Mouse (Mus musculus): ENCODE measurements at regions not wholly inside any gene's neighbourhood (a gene's known extent, or its start where the extent isn't known, plus 50 kb on each side); places are given as distances from the start of the nearest gene placed in this dataset.

DNA sequence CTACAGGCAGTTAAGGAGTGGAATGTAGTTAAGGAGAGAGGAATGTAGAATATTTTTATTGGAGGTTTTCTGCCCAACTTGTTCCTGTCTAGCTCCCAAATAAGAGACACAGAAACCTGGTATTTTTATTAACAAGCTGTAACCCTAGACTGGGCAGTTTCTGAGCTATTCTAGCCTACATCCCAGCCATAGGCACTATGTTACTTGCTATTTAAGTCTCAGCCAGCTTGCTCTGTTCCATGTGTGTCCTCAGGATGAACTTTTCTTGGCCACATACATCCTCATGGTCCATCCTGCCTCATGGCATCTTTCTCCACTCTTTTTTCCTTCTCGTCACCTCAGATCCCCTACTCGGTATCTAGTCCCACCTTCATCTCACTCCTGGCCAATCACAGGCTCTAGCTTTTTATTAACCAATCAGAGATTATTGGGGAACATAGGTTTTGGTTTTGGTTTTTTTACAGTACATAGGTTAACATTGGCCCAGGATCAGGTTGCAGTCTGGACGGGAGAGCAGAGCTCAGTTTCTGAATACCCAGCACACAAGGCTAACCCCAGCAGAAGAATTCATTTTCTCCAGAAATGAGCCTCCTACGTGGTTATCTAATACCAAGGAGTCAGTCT lies 167.8 kb upstream of the Spats2l start:
- Histone ChIP-seq H3K27me3 (replicated peaks; ENCODE audit: control insufficient read depth, insufficient read depth, low read length) (no peaks in the 10 kb centered on the region), H3K9ac (ENCODE audit: low read depth, low read length) (no peak overlapping the region), H3K27ac (ENCODE audit: low read depth, low read length) (no peak overlapping the region), H3K4me3 (ENCODE audit: low read depth, low read length) (no peak overlapping the region), H3K4me2 (replicated peaks; ENCODE audit: low read depth) (no peak overlapping the region), H3K4me1 (replicated peaks; ENCODE audit: control insufficient read depth, insufficient read depth, low read length) (no peaks in the 10 kb centered on the region), H3K9me3 (ENCODE audit: control insufficient read depth) (no peaks in the 10 kb centered on the region), H3K36me3 (ENCODE audit: control insufficient read depth, insufficient read depth) (no peaks in the 10 kb centered on the region)
- no peak for ATAC-seq
- WGBS: 52% methylated on average over 4 of the region's 4 CpGs
- no peak for TF ChIP-seq CTCF (IDR thresholded peaks at IDR 0.05; ENCODE audit: low read depth)

DNA sequence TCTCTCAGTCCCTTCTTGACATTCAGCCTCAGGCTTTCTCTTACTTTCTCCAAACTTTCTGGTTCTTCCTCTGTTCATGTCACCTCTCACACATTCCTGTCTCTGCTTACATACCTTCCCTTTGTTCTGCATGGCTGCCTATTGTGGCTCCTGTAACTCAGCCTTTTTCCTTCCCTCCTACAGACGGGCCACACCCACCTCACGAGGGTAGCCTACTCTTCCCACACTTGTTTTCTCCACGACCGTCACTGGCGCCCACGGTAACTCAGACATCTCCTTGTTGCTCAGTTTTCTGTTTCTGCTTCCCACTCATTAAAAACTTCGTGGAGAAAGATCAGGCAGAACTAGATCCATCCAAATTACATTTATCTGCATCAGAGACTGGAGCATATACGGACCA lies 166.9 kb upstream of the Spats2l start:
- no peaks in the 10 kb centered on the region for H3K9me3 ChIP-seq (ENCODE audit: control insufficient read depth)
- H3K9ac ChIP-seq (ENCODE audit: low read depth, low read length): no peak overlapping the region
- WGBS: 67% methylated on average over 8 of the region's 8 CpGs
- H3K27ac ChIP-seq (ENCODE audit: low read depth, low read length): no peak overlapping the region
- no peaks in the 10 kb centered on the region for H3K4me1 ChIP-seq (replicated peaks; ENCODE audit: control insufficient read depth, insufficient read depth, low read length)
- H3K36me3 ChIP-seq (ENCODE audit: control insufficient read depth, insufficient read depth): no peaks in the 10 kb centered on the region
- TF ChIP-seq CTCF (IDR thresholded peaks at IDR 0.05; ENCODE audit: low read depth): no peak
- no peak for ATAC-seq
- H3K4me2 ChIP-seq (replicated peaks; ENCODE audit: low read depth): no peak overlapping the region
- H3K4me3 ChIP-seq (ENCODE audit: low read depth, low read length): no peak overlapping the region
- H3K27me3 ChIP-seq (replicated peaks; ENCODE audit: control insufficient read depth, insufficient read depth, low read length): no peaks in the 10 kb centered on the region

DNA sequence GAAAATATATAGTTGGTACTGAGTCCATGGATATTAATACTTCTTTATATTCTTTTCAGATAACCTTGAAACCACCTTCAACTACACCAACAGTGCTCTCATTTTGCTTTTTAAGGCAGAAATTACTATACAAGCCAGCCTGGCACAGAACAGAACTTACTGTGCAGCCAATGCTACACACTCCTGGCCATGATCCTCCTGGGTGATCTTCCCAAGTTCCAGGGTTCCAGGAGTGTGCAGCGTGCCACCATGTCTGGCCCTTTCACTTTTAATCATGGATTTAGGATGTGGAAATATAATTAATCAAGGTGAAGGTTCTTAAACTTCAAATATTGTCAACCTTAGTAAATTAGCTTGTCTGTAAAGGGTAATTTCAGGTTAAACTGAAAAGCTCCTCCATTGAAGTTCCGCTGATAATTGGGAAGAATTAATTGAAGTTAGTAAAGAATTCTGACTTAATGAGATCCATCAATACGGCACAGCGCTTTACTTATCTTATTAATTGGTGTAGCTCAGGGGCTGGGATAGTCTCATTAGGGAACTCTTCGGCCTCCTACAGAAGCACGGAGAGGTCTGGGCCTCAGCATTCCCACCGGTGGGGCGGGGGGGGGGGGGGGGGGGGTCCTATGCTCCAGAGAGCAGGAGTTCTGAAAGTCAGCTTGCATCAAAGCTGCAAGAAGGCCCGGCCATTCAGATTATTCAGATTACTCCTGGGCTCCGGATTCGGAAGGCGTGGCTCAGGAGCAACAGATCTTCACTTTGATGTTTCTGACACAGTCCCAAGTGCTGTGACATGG lies 166.1 kb upstream of the Spats2l start:
- no peak for TF ChIP-seq CTCF (IDR thresholded peaks at IDR 0.05; ENCODE audit: low read depth)
- no peaks in the 10 kb centered on the region for H3K9me3 ChIP-seq (ENCODE audit: control insufficient read depth)
- no peak for ATAC-seq

DNA sequence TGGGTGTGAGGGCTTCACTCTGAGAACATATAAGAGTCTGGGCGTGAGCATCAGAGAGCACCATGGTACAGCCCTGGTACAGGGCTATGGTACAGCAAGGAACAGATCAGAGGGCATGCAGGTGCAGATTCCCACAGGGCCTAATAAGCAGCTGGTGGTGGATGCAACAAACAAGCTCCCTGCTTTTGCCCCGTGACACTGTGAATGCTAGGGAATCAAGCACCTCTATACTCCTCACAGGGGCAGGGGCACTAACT lies 165.6 kb upstream of the Spats2l start:
- Histone ChIP-seq H3K36me3 (ENCODE audit: control insufficient read depth, insufficient read depth) (no peaks in the 10 kb centered on the region), H3K27me3 (replicated peaks; ENCODE audit: control insufficient read depth, insufficient read depth, low read length) (no peaks in the 10 kb centered on the region), H3K4me1 (replicated peaks; ENCODE audit: control insufficient read depth, insufficient read depth, low read length) (no peaks in the 10 kb centered on the region), H3K27ac (ENCODE audit: low read depth, low read length) (no peak overlapping the region), H3K9me3 (ENCODE audit: control insufficient read depth) (no peaks in the 10 kb centered on the region), H3K9ac (ENCODE audit: low read depth, low read length) (no peak overlapping the region), H3K4me3 (ENCODE audit: low read depth, low read length) (no peak overlapping the region), H3K4me2 (replicated peaks; ENCODE audit: low read depth) (no peak overlapping the region)
- WGBS: 65% methylated on average over 2 of the region's 2 CpGs
- no peak for ATAC-seq
- no peak for TF ChIP-seq CTCF (IDR thresholded peaks at IDR 0.05; ENCODE audit: low read depth)

More for the DNA sequence above, 166.1 kb upstream of the Spats2l start:
- WGBS: 74% methylated on average over 11 of the region's 12 CpGs
- Histone ChIP-seq H3K27me3 (replicated peaks; ENCODE audit: control insufficient read depth, insufficient read depth, low read length) (no peaks in the 10 kb centered on the region), H3K4me3 (ENCODE audit: low read depth, low read length) (no peak overlapping the region), H3K36me3 (ENCODE audit: control insufficient read depth, insufficient read depth) (no peaks in the 10 kb centered on the region), H3K27ac (ENCODE audit: low read depth, low read length) (no peak overlapping the region), H3K4me2 (replicated peaks; ENCODE audit: low read depth) (no peak overlapping the region), H3K9ac (ENCODE audit: low read depth, low read length) (no peak overlapping the region), H3K4me1 (replicated peaks; ENCODE audit: control insufficient read depth, insufficient read depth, low read length) (no peaks in the 10 kb centered on the region)

DNA sequence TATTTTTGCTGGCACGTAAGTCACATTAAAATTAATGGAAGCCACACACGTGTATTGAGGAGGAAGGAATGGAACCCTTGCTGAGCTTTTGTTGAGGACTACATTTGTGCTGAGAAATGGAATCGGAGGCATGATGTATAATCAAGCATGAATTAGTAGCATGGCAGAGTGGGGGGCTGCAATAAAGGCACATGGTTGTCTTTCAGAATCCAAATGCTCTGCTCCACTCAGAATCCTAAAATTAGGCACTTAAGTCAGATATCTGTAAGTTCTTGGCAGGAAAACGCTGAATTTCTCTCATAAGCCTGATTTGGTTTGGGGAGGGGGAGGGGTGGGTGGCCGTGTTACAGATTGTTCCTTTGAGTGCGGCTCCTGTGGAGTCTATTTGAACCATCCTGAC lies 164.7 kb upstream of the Spats2l start:
- Histone ChIP-seq H3K27ac (ENCODE audit: low read depth, low read length) (no peak overlapping the region), H3K36me3 (ENCODE audit: control insufficient read depth, insufficient read depth) (no peaks in the 10 kb centered on the region), H3K4me2 (replicated peaks; ENCODE audit: low read depth) (no peak overlapping the region), H3K4me1 (replicated peaks; ENCODE audit: control insufficient read depth, insufficient read depth, low read length) (no peaks in the 10 kb centered on the region), H3K4me3 (ENCODE audit: low read depth, low read length) (no peak overlapping the region), H3K9me3 (ENCODE audit: control insufficient read depth) (no peaks in the 10 kb centered on the region), H3K27me3 (replicated peaks; ENCODE audit: control insufficient read depth, insufficient read depth, low read length) (no peaks in the 10 kb centered on the region), H3K9ac (ENCODE audit: low read depth, low read length) (no peak overlapping the region)
- WGBS: 64% methylated on average over 6 of the region's 6 CpGs
- ATAC-seq: no peak
- TF ChIP-seq CTCF (IDR thresholded peaks at IDR 0.05; ENCODE audit: low read depth): no peak

DNA sequence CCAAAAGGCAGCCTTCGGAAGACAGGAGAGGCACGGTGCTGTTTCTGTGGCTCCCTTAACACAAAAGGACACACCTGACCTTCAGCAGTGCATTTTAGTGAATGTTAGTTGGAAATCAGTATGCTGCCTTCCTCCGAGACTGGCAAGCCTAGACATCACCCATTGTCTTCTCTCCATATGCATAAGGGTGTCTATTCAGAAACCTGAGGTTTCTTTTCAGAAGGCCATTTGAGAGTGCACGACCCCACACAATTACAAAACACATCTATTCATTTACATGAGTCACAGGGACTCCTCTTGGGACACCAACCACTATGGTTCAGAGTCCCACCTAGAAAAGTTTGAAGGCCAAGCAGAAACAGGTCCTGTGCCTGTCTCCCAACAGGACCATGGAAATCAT lies 161.8 kb upstream of the Spats2l start:
- Histone ChIP-seq H3K4me1 (replicated peaks; ENCODE audit: control insufficient read depth, insufficient read depth, low read length) (no peaks in the 10 kb centered on the region), H3K27ac (ENCODE audit: low read depth, low read length) (no peak overlapping the region), H3K4me3 (ENCODE audit: low read depth, low read length) (no peak overlapping the region), H3K27me3 (replicated peaks; ENCODE audit: control insufficient read depth, insufficient read depth, low read length) (no peaks in the 10 kb centered on the region), H3K9ac (ENCODE audit: low read depth, low read length) (no peak overlapping the region), H3K9me3 (ENCODE audit: control insufficient read depth) (no peaks in the 10 kb centered on the region), H3K36me3 (ENCODE audit: control insufficient read depth, insufficient read depth) (no peaks in the 10 kb centered on the region), H3K4me2 (replicated peaks; ENCODE audit: low read depth) (no peak overlapping the region)
- 92% methylated on average over 4 of the region's 4 CpGs for WGBS
- no peak for ATAC-seq
- TF ChIP-seq CTCF (IDR thresholded peaks at IDR 0.05; ENCODE audit: low read depth): no peak
